Mouse (Mus musculus) forebrain, embryonic 16.5 days (tissue): Measurements from ENCODE around the gene Plscr3. TPM values are rescaled to one million over a fixed set of nuclear protein-coding genes. Genes with fewer than 3 reads are reported as not detected.
A peak's percentile ranks its signal among the peaks of the same experiment; 100 is the strongest.

Experiments
- ATAC-seq: fragments of 200-750 bp; cut with Nextera tagmentation; 2 replicates; pipeline ENCODE4 v1.8.0; 2017; ENCODE audit warnings: mild to moderate bottlenecking, moderate library complexity
- H3K27ac ChIP-seq: fragments of 300-500 bp; sonication (generic); 2 replicates; pipeline ENCODE4 v1.5.1; 2014; ENCODE audit warnings: low read length, control low read depth
- H3K27me3 ChIP-seq: fragments of 300-500 bp; sonication (generic); replicated peaks from 2 replicates; pipeline ENCODE4 v1.6.1; 2014; ENCODE audit warnings: low read length; ENCODE audit not compliant: control insufficient read depth, insufficient read depth
- H3K36me3 ChIP-seq: fragments of 300-500 bp; sonication (generic); 2 replicates; pipeline ENCODE4 v1.6.1; 2014; ENCODE audit not compliant: control insufficient read depth, insufficient read depth
- H3K4me1 ChIP-seq: fragments of 300-500 bp; sonication (generic); replicated peaks from 2 replicates; pipeline ENCODE4 v1.6.1; 2014; ENCODE audit warnings: low read length; ENCODE audit not compliant: control insufficient read depth, insufficient read depth
- H3K4me2 ChIP-seq: fragments of 300-500 bp; sonication (generic); 2 replicates; pipeline ENCODE4 v1.6.1; 2014; ENCODE audit warnings: mild to moderate bottlenecking, low read length, control low read depth
- H3K4me3 ChIP-seq: fragments of 300-500 bp; sonication (generic); replicated peaks from 2 replicates; pipeline ENCODE4 v1.5.1; 2014; ENCODE audit warnings: mild to moderate bottlenecking, low read length, control low read depth
- H3K9ac ChIP-seq: fragments of 300-500 bp; sonication (generic); replicated peaks from 2 replicates; pipeline ENCODE4 v1.6.1; 2014; ENCODE audit warnings: low read depth, low read length, control low read depth
- H3K9me3 ChIP-seq: fragments of 300-500 bp; sonication (generic); 2 replicates; pipeline ENCODE4 v1.6.1; 2016; ENCODE audit warnings: low read length; ENCODE audit not compliant: control insufficient read depth
- WGBS: fragments of 180-500 bp; shearing (Covaris S2); extraction: QIAGEN DNeasy Blood & Tissue Kit; methylation state at CpG from one replicate; pipeline ENCODE4 v1.1.7; 2014; 5-methylcytosine and 5-hydroxymethylcytosine counted together
- polyA plus RNA-seq: library from polyadenylated mRNA; unstranded; fragments of >200 nt; fragmentation: Nextera tagmentation; extraction: Ambion mirVana; gene quantifications from 2 replicates; pipeline ENCODE4 v1.2.1, GENCODE M21; 2015

Gene Plscr3
- polyA plus RNA-seq, 1 experiment from 2014 or later: 57.7 TPM

GRCm38 (mm10) chr11:69837604-69837951 is 8.6 kb upstream of the Plscr3 start, which contains the start of gene Nlgn2:
Nlgn2 (minus strand) TSS chr11:69837784.
- ATAC-seq: peak; percentile 72

GRCm38 (mm10) chr11:69837952-69838713 is 8.0 kb upstream of the Plscr3 start, which contains the start of gene Tmem256:
Tmem256 (plus strand) TSS chr11:69838514.
- peak within 1 kb of the TSS; percentile 79 for H3K4me3 ChIP-seq
- H3K9me3 ChIP-seq: no peaks in the 10 kb centered on the region
- WGBS: under 1% methylated on average over 34 of the region's 34 CpGs
- peak within 1 kb of the TSS; percentile 92 for H3K9ac ChIP-seq
- peaks cover 41% of the 10 kb centered on the region for H3K4me1 ChIP-seq
- peak within 1 kb of the TSS; percentile 90 for H3K27ac ChIP-seq
- no peaks in the 10 kb centered on the region for H3K27me3 ChIP-seq
- ATAC-seq: peak; percentile 91
- H3K36me3 ChIP-seq: no peaks in the 10 kb centered on the region
- peak within 1 kb of the TSS; percentile 93 for H3K4me2 ChIP-seq

More at GRCm38 (mm10) chr11:69837604-69837951, 8.6 kb upstream of the Plscr3 start, which contains the start of gene Nlgn2:
- H3K9ac ChIP-seq: peak within 1 kb of the TSS; percentile 92
- H3K27me3 ChIP-seq: no peaks in the 10 kb centered on the region
- H3K4me1 ChIP-seq: peaks cover 41% of the 10 kb centered on the region
- peaks cover 3% of the 10 kb centered on the region; the same call in 1 of the 2 replicates for H3K36me3 ChIP-seq
- peak within 1 kb of the TSS; percentile 79 for H3K4me3 ChIP-seq
- H3K27ac ChIP-seq: peak within 1 kb of the TSS; percentile 90
- H3K9me3 ChIP-seq: no peaks in the 10 kb centered on the region
- WGBS: under 1% methylated on average over 31 of the region's 32 CpGs
- peak within 1 kb of the TSS; percentile 93 for H3K4me2 ChIP-seq

- Histone ChIP-seq H3K4me2 (peak overlapping the region; percentile 76), H3K27ac (peak overlapping the region; percentile 86), H3K9me3 (no peaks in the 10 kb centered on the region), H3K4me1 (peaks cover 35% of the 10 kb centered on the region), H3K27me3 (no peaks in the 10 kb centered on the region), H3K36me3 (no peaks in the 10 kb centered on the region), H3K4me3 (peak overlapping the region; percentile 79), H3K9ac (peak overlapping the region; percentile 69)
- 1% methylated on average over 7 of the region's 7 CpGs for WGBS
- ATAC-seq: no peak
Observed at GRCm38 (mm10) chr11:69838714-69839104, 7.5 kb upstream of the Plscr3 start.

- H3K4me2 ChIP-seq: peak overlapping the region; percentile 53
- peaks cover 18% of the 10 kb centered on the region; the same call in 1 of the 2 replicates for H3K36me3 ChIP-seq
- ATAC-seq: peak; percentile 41
- H3K9ac ChIP-seq: peak overlapping the region; percentile 89
- no peaks in the 10 kb centered on the region for H3K9me3 ChIP-seq
- H3K4me1 ChIP-seq: peaks cover 24% of the 10 kb centered on the region
- H3K27ac ChIP-seq: peak overlapping the region; percentile 95
- H3K27me3 ChIP-seq: no peaks in the 10 kb centered on the region
- peak overlapping the region; percentile 76 for H3K4me3 ChIP-seq
- 11% methylated on average over 37 of the region's 37 CpGs for WGBS
Observed at GRCm38 (mm10) chr11:69846738-69847688, 837 bp downstream of the Plscr3 start.

GRCm38 (mm10) chr11:69848021-69848420 is 1.8 kb downstream of the Plscr3 start:
- no peak overlapping the region; the same call in 1 of the 2 replicates for H3K9ac ChIP-seq
- peaks cover 24% of the 10 kb centered on the region for H3K4me1 ChIP-seq
- H3K4me2 ChIP-seq: peak overlapping the region; percentile 53
- H3K27me3 ChIP-seq: no peaks in the 10 kb centered on the region
- no peak for ATAC-seq
- no peak overlapping the region for H3K4me3 ChIP-seq
- peaks cover 18% of the 10 kb centered on the region; the same call in 1 of the 2 replicates for H3K36me3 ChIP-seq
- 97% methylated on average over 6 of the region's 6 CpGs for whole genome bisulfite sequencing
- no peaks in the 10 kb centered on the region for H3K9me3 ChIP-seq
- no peak overlapping the region for H3K27ac ChIP-seq

- H3K4me1 ChIP-seq: peaks cover 24% of the 10 kb centered on the region
- H3K27ac ChIP-seq: no peak overlapping the region
- no peak for ATAC-seq
Observed at GRCm38 (mm10) chr11:69849128-69849527, 3.0 kb downstream of the Plscr3 start.

GRCm38 (mm10) chr11:69849884-69850283 is 3.7 kb downstream of the Plscr3 start:
- H3K4me2 ChIP-seq: no peak overlapping the region
- peaks cover 24% of the 10 kb centered on the region for H3K4me1 ChIP-seq
- H3K36me3 ChIP-seq: peaks cover 18% of the 10 kb centered on the region; the same call in 1 of the 2 replicates
- H3K27me3 ChIP-seq: no peaks in the 10 kb centered on the region
- no peak overlapping the region for H3K27ac ChIP-seq
- no peak overlapping the region for H3K9ac ChIP-seq
- ATAC-seq: no peak
- 95% methylated on average over 15 of the region's 15 CpGs for WGBS
- H3K9me3 ChIP-seq: no peaks in the 10 kb centered on the region
- H3K4me3 ChIP-seq: no peak overlapping the region

More at GRCm38 (mm10) chr11:69849128-69849527, 3.0 kb downstream of the Plscr3 start:
- WGBS: 91% methylated on average over 9 of the region's 9 CpGs
- no peak overlapping the region for H3K9ac ChIP-seq
- no peak overlapping the region for H3K4me3 ChIP-seq
- no peaks in the 10 kb centered on the region for H3K9me3 ChIP-seq
- H3K4me2 ChIP-seq: no peak overlapping the region
- H3K27me3 ChIP-seq: no peaks in the 10 kb centered on the region
- H3K36me3 ChIP-seq: peaks cover 18% of the 10 kb centered on the region; the same call in 1 of the 2 replicates

GRCm38 (mm10) chr11:69850754-69851153 is 4.6 kb downstream of the Plscr3 start:
- H3K36me3 ChIP-seq: peaks cover 18% of the 10 kb centered on the region; the same call in 1 of the 2 replicates
- no peak overlapping the region for H3K4me2 ChIP-seq
- H3K27me3 ChIP-seq: no peaks in the 10 kb centered on the region
- 65% methylated on average over 8 of the region's 8 CpGs for WGBS
- H3K27ac ChIP-seq: no peak overlapping the region
- H3K4me1 ChIP-seq: peaks cover 20% of the 10 kb centered on the region
- H3K9ac ChIP-seq: no peak overlapping the region
- no peak overlapping the region for H3K4me3 ChIP-seq
- no peaks in the 10 kb centered on the region for H3K9me3 ChIP-seq
- no peak for ATAC-seq

GRCm38 (mm10) chr11:69853994-69854393 is 7.8 kb downstream of the Plscr3 start:
- Histone ChIP-seq H3K9ac (no peak overlapping the region), H3K4me1 (no peaks in the 10 kb centered on the region), H3K4me2 (no peak overlapping the region), H3K9me3 (no peaks in the 10 kb centered on the region), H3K27ac (no peak overlapping the region), H3K36me3 (peaks cover 10% of the 10 kb centered on the region; the same call in 1 of the 2 replicates), H3K4me3 (no peak overlapping the region), H3K27me3 (peaks cover 16% of the 10 kb centered on the region)
- no peak for ATAC-seq
- WGBS: 80% methylated on average over 7 of the region's 7 CpGs
